Mouse (Mus musculus) right cerebral cortex, postnatal 36 days (tissue): ENCODE measurements at regions not wholly inside any gene's neighbourhood (a gene's known extent, or its start where the extent isn't known, plus 50 kb on each side); places are given as distances from the start of the nearest gene placed in this dataset.
"Not testable (repeated sequence)": the region's sequence is repeated elsewhere in the genome, so short reads cannot be mapped to it uniquely, and the experiment has no call there.

ENCODE experiments used
- DNase-seq, 2 experiments: peaks; one replicate each; pipeline ENCODE4 v3.0.0; 2022; ENCODE audit warnings: low spot score in 2 of 2, mixed read lengths in 1 of 2

DNA sequence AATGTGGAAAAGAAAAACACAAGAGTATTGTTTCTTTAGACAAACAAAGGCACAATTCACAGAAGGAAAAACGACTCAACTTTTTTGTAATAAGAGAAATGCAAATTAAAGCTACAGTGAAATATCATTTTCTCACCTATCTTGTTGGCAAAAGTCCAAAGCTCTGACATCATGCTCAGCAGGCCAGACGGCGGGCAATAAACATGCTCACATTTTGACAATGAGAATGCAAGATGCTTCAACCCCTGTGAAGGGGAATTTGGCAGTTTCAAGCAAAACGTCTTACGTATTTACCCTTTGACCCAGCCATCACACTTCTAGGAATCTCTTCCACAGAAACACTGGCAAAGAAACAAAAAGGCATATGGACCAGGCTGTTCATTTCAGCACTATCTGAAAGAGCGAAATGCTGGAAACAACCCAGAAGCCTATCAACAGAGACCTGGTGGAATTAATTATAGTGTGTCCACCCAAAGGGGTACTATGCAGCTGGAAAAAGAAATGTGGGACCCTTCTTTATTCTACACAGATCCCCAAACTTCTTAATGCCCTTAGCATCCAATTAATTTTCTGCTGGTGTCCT lies 203.4 kb upstream of the 2610301B20Rik start:
- no peak for DNase-seq

DNA sequence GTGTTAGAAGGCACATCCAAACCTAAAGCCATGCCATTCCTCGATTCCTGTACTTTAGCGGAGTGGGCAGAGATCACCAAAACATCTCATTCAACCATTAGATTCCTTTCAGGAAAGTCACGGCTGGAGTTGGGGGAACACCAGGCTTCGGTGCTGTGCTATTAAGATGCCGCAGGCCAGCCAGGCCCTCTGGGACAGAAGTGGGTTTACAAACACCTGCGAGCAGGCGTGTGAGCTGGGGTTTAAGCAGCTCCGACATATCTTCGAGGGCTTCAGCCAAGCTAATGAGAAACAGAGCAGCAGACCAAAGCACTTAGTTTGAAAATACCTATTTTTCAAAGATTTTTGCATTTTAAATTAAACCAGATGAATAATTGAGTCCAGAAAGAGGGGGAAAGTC lies 183.2 kb upstream of the 2610301B20Rik start:
- DNase-seq = no peak

DNA sequence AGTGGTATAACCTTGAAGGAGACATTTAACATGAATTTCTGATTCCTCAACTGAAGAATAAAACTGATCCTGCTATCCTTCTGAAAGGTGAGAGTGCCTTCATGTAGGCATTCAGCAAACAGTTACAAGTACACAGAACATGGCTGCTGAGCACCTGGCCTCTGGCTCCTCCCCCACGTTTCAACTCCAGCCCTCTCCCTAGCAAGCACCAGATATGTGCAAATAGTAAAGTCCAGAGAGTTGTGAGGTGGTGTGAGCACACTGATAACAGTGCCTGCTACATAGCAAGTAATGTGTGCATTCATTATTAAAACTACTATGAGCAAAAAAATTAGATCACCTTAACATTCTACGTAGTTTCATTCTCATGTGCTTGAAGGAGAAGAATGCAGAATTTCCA lies 181.4 kb upstream of the 2610301B20Rik start:
- no peak for DNase-seq

DNA sequence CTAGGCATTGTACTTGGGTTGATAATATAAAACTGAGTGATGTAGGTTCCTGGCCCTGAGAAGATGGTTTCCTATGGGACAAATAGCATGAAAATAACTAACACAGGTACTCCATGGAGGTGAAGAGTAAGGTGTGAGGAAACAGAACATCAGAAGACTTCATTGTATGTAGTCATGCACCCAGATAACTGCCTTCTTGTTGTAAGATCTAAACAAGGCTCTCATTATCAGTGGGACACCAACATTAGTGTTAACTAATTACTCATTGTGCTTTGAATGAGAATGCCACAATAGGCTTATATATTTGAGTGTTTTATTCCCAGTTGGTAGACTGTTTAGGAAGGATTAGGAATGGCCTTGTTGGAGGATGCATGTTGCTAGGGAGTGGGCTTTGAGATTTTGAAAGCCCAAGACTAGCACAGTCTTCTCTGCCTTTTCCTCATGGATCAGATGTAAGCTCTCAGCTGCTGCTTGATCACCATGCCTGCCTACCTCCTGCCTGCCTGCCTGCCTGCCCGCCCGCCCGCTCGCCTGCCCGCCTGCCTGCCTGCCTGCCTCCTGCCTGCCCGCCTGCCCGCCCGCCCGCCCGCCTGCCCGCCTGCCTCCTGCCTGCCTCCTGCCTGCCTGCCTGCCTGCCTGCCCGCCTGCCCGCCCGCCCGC lies 180.7 kb upstream of the 2610301B20Rik start:
- DNase-seq = no peak

DNA sequence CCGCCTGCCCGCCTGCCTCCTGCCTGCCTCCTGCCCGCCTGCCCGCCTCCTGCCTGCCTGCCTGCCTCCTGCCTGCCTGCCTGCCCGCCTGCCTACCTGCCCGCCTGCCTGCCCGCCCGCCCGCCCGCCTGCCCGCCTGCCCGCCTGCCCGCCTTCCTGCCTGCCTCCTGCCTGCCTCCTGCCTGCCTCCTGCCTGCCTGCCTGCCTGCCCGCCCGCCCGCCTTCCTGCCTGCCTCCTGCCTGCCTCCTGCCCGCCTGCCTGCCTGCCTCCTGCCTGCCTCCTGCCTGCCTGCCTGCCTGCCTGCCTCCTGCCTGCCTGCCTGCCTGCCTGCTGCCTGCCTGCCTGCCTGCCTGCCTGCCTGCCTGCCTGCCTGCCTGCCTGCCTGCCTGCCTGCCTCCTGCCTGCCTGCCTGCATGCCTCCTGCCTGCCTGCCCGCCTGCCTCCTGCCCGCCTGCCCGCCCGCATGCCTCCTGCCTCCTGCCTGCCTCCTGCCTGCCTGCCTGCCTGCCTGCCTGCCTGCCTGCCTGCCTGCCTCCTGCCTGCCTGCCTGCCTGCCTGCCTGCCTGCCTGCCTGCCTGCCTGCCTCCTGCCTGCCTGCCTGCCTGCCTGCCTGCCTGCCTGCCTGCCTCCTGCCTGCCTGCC lies 180.1 kb upstream of the 2610301B20Rik start:
- DNase-seq = not testable (repeated sequence)

DNA sequence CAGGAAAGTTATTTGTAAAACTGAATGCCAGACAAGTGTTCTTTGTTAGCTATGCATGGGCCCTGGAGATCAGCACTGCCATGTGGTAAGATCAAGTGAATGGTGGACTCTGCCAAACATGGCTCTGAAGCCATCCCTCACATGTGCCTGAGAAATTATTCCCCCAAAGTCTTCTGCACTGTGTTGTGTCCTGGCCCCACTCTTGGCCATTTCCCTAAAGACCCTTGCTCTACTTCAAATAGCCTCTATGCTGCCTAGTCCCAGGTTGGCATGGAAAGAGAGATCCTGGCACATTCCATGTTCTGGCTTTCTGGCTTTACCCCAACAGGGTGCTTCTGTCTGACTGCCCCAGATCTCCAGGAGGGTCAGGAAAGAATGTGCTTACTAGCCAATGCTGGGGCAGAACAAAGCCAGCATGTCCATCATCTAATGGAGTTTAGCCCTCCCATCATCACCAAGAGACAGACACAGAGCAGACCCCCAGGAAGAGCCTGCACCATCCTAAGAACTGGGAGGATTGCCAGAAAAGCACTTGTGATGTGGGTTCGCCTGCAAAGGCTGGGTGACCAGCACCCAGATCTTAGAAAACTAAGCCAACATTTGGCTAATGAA lies 177.0 kb upstream of the 2610301B20Rik start:
- DNase-seq = no peak

DNA sequence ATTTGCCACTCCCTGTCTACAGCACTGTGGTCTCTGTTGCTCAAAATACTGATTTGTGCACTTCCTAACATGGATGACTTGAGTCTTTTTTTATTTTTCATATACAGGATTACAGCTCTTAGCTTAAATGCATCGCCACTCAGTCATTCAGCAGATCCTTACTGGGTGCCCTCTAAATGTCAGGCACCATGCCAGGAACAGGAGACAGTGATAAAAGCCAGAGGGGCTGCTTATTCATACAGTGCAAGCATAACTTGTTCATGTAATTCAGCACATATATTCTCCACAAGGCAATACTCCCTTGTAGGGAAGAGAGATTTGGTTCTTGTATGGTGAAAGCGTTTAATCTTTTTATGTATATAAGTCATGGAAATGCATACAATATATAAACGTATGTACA lies 175.7 kb upstream of the 2610301B20Rik start:
- no peak for DNase-seq

DNA sequence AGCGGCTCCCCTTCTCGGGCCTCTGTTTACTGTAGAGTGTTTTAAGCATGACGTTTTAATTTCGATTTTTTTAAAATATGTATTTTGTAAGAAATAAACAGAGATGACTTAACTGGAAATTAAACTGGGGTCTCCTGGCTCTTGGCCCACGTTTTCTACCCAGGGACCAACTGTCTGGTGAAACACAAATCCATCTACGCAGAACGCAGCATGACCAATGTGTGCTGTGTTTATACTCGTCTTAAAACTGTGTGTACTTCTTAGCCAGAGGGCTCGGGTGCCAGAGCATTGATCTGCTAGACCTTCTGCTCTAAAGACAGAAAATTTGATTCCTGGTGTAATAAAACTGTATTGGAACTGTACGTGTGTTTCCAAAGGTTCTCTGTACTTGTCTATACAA lies 172.8 kb upstream of the 2610301B20Rik start:
- DNase-seq = no peak

- DNase-seq = no peak
Measured at GRCm38 (mm10) chr4:10703212-10703611, 171.1 kb upstream of the 2610301B20Rik start.

- DNase-seq = no peak
Measured at GRCm38 (mm10) chr4:10707016-10707657, 167.2 kb upstream of the 2610301B20Rik start.

GRCm38 (mm10) chr4:10707658-10708056 lies 166.6 kb upstream of the 2610301B20Rik start:
- no peak for DNase-seq

DNA sequence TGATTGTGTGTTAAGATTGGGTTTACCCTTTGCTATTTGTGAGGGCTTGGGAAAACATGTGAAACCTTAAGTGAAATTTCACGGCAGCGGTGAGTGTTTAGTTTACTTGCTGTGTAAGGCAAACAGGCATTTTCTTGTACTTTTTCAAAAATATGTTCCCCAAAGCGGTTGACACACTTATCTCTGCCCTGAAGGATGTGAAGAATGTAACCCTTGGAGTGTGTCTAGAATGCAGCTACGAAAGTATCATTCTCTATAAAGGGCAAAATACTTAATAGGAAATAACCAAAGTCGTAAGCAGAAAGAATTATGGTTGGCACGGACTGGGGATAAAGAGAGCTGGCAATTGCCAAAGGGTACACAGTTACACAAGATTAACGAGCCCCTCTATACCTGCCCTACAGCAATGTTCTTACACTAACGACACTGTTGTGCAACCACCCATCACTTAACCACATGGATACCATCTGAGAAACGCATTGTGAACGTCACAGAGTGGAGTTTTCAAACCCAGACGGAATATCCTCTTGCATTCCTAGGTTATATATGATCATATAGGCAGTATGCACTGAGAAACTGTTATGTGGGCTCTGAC lies 162.3 kb upstream of the 2610301B20Rik start:
- no peak for DNase-seq

GRCm38 (mm10) chr4:10723341-10723740 lies 151.0 kb upstream of the 2610301B20Rik start:
- DNase-seq = no peak

DNA sequence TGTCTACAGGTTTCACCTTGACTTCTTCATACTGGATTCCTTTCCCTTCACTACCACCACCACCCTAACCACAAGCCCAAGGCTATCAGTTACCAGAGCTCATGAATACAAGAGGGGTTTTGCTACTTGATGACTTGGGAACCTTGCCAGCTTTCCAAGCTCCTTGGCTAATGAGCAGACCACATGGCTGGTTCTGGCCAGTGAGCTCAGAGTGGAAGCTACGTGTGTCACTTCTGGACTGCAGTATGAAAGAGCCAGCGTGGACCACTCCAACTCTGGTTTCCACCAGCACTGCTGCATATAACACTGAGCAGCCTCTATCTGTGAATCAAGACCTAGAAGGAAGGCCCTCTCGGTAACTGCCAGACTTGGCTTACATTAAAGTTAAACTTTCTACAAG lies 146.4 kb upstream of the 2610301B20Rik start:
- DNase-seq = no peak

- DNase-seq = no peak
Measured at GRCm38 (mm10) chr4:10745207-10745606, 129.1 kb upstream of the 2610301B20Rik start.

GRCm38 (mm10) chr4:10748816-10749215 lies 125.5 kb upstream of the 2610301B20Rik start:
- no peak for DNase-seq

DNA sequence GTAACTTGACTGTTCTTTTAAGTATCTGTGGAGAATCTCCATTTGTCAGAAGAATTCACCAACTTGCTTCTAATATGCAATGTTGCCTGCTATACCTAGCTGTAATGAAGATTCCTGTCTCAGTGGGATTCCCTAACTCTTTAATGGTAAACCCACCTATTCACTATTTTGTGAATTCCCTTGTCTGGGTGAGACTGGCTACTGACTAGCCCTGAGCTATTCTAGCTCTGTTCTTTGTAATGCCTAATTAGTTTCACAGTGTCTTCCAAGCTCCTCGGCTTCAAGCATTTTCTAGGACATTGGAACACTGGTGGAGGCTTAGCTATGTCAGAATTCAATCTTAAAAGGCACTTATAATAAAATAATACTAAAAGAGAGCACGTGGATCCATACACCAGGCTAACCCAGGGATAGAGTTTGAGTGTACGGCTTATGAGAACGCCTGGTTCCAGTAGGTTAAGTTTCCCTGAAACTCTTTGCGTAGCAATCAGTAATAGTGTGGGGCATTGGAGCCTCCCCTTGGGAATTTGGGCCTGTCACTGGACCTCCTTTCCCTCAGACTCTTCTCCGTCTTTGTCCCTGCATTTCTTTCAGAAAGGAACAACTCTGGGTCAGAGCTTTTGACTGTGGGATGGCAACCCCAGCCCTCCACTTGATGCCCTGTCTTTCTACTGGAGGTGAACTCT lies 123.8 kb upstream of the 2610301B20Rik start:
- DNase-seq = not testable (repeated sequence)

DNA sequence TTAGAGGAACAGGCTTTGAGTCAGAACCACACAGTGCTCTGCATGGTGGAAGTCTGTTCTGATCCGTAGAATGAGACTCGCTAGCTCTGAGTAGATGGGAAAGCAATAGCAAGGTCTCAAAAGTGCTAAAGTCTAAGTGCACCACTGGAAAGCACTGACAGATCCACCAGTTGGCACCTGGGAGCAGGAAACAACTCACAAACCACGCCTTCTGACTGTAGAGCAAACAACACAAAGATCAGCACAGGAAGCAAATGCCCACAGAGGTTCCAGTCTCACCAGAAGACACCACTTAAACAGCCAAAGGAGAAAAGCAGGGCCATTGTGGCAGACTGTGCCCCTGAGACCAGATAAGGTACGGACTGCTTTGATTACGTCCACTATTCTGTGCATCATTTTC lies 121.1 kb upstream of the 2610301B20Rik start:
- no peak for DNase-seq

DNA sequence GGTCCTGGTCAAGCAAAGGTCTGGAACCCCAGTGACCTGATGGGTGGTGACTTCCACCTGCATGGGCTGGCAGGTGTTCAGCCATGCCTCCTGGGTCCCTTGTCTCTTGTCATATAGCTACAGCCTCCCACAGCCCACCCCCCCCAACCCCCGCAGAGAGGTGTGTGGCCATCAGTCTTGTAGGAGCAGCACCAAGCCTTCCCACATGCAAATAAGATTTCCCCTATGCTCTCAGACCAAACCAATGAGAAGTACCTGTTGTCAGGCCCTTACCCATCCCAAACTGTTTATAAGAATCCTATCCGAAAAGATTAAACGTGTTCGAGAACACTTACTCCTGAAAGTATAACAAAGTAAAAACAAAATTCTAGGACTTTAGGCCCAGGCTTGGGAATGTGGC lies 114.8 kb upstream of the 2610301B20Rik start:
- no peak for DNase-seq

GRCm38 (mm10) chr4:10767676-10768075 lies 106.6 kb upstream of the 2610301B20Rik start:
- DNase-seq = no peak

- no peak for DNase-seq
Measured at GRCm38 (mm10) chr4:10770026-10770643, 104.2 kb upstream of the 2610301B20Rik start.
